Mouse (Mus musculus) urinary bladder, adult 2 months (tissue): ENCODE results near the gene Olfr354. TPM values are rescaled to one million over a fixed set of nuclear protein-coding genes. Genes with fewer than 3 reads are reported as not detected.

ENCODE experiments used
- DNase-seq: peaks from one replicate; pipeline ENCODE4 v3.0.0; 2022; ENCODE audit warnings: low spot score
- polyA plus RNA-seq: library from polyadenylated mRNA; depleted of rRNA; stranded (reverse); fragments of >200 nt; gene quantifications from 2 replicates; pipeline ENCODE4 v1.2.3, GENCODE M21; 2012; rRNA removed

Gene Olfr354
- polyA plus RNA-seq = not detected in 2 replicates

- no peak for DNase-seq
Observed at GRCm38 (mm10) chr2:36905380-36905779, at the start of gene Olfr354. Gene Olfr354 (plus strand): TSS chr2:36905680.

- DNase-seq = no peak
Observed at GRCm38 (mm10) chr2:36862560-36862959, 42.9 kb upstream of the Olfr354 start, which contains the start of gene Olfr351. Gene Olfr351 (minus strand): TSS chr2:36862660.

GRCm38 (mm10) chr2:36868160-36868559 is 37.3 kb upstream of the Olfr354 start, which contains the start of gene Olfr352:
Gene Olfr352 (plus strand): TSS chr2:36868460.
- no peak for DNase-seq

- DNase-seq = no peak
Observed at GRCm38 (mm10) chr2:36892836-36893235, 12.6 kb upstream of the Olfr354 start, which contains the start of gene Olfr353. Gene Olfr353 (minus strand): TSS chr2:36892936.

GRCm38 (mm10) chr2:36897114-36897513 is 8.4 kb upstream of the Olfr354 start:
- no peak for DNase-seq

- no peak for DNase-seq
Observed at GRCm38 (mm10) chr2:36928797-36929196, 23.3 kb downstream of the Olfr354 start, which contains the start of gene Olfr355. Gene Olfr355 (minus strand): TSS chr2:36928897.

- no peak for DNase-seq
Observed at GRCm38 (mm10) chr2:36936821-36937220, 31.3 kb downstream of the Olfr354 start, which contains the start of gene Olfr356. Gene Olfr356 (plus strand): TSS chr2:36937121.

Other genes with a start within 250 kb of the Olfr354 start
- gene Olfr346, start 219.9 kb upstream of the Olfr354 start, polyA plus RNA-seq = not detected in 2 replicates
- gene Olfr347, start 173.8 kb upstream of the Olfr354 start, polyA plus RNA-seq = not detected in 2 replicates
- gene Olfr348, start 121.4 kb upstream of the Olfr354 start, polyA plus RNA-seq = not detected in 2 replicates
- not detected in 2 replicates for gene Olfr50, start 115.1 kb upstream of the Olfr354 start, polyA plus RNA-seq
- gene Olfr3, start 88.6 kb upstream of the Olfr354 start, polyA plus RNA-seq = not detected in 2 replicates
- gene Olfr350, start 59.4 kb upstream of the Olfr354 start, polyA plus RNA-seq = not detected in 2 replicates
- gene Olfr351, start 43.0 kb upstream of the Olfr354 start, polyA plus RNA-seq = not detected in 2 replicates
- not detected in 2 replicates for gene Olfr352, start 37.2 kb upstream of the Olfr354 start, polyA plus RNA-seq
- not detected in 2 replicates for gene Olfr353, start 12.7 kb upstream of the Olfr354 start, polyA plus RNA-seq
- gene Olfr355, start 23.2 kb downstream of the Olfr354 start, polyA plus RNA-seq = not detected in 2 replicates
- not detected in 2 replicates for gene Olfr356, start 31.4 kb downstream of the Olfr354 start, polyA plus RNA-seq
- gene Olfr357, start 88.1 kb downstream of the Olfr354 start, polyA plus RNA-seq = not detected in 2 replicates
- not detected in 2 replicates for gene Olfr358, start 103.7 kb downstream of the Olfr354 start, polyA plus RNA-seq
- not detected in 2 replicates for gene Olfr360, start 160.1 kb downstream of the Olfr354 start, polyA plus RNA-seq
- gene Olfr361, start 183.6 kb downstream of the Olfr354 start, polyA plus RNA-seq = not detected in 2 replicates
- gene Olfr362, start 212.2 kb downstream of the Olfr354 start, polyA plus RNA-seq = not detected in 2 replicates
- gene Olfr364-ps1, start 233.6 kb downstream of the Olfr354 start, polyA plus RNA-seq = not detected in 2 replicates